Mouse (Mus musculus) inflammation-experienced regulatory T-cells, adult 6 months (primary cell): Measurements from ENCODE around the gene Shc4. TPM values are rescaled to one million over a fixed set of nuclear protein-coding genes. Genes with fewer than 3 reads are reported as not detected.

Experiments
- ATAC-seq: one replicate; pipeline ENCODE4 v1.8.0; 2017
- polyA plus RNA-seq, 3 experiments: library from polyadenylated mRNA; unstranded; fragments of 100-300 nt; shearing (Covaris generic); gene quantifications; one replicate each; pipeline ENCODE4 v1.2.1; 2017

Gene Shc4
- polyA plus RNA-seq, 3 experiments from 2014 or later = 0.19 TPM; not detected in 2

- ATAC-seq = no peak
Observed at GRCm38 (mm10) chr2:125684559-125685440, 39.1 kb downstream of the Shc4 start.

- ATAC-seq = no peak
Observed at GRCm38 (mm10) chr2:125683895-125684294, 40.1 kb downstream of the Shc4 start.

GRCm38 (mm10) chr2:125681811-125682210 lies 42.1 kb downstream of the Shc4 start:
- ATAC-seq = no peak

GRCm38 (mm10) chr2:125672957-125673631 lies 50.9 kb downstream of the Shc4 start, which contains the start of gene Eid1:
Eid1 (plus strand) TSS chr2:125673095.
- ATAC-seq = peak; percentile 83

GRCm38 (mm10) chr2:125672568-125672956 lies 51.4 kb downstream of the Shc4 start:
- no peak for ATAC-seq

GRCm38 (mm10) chr2:125670846-125671245 lies 53.1 kb downstream of the Shc4 start:
- peak; percentile 22 for ATAC-seq

GRCm38 (mm10) chr2:125667721-125668120 lies 56.2 kb downstream of the Shc4 start:
- no peak for ATAC-seq

GRCm38 (mm10) chr2:125667184-125667583 lies 56.8 kb downstream of the Shc4 start:
- ATAC-seq = peak; percentile 96

GRCm38 (mm10) chr2:125666668-125667067 lies 57.3 kb downstream of the Shc4 start:
- no peak for ATAC-seq

GRCm38 (mm10) chr2:125665909-125666308 lies 58.0 kb downstream of the Shc4 start:
- ATAC-seq = no peak

GRCm38 (mm10) chr2:125665213-125665612 lies 58.7 kb downstream of the Shc4 start:
- ATAC-seq = no peak

GRCm38 (mm10) chr2:125662517-125662916 lies 61.4 kb downstream of the Shc4 start:
- no peak for ATAC-seq

GRCm38 (mm10) chr2:125661156-125661555 lies 62.8 kb downstream of the Shc4 start:
- no peak for ATAC-seq

- no peak for ATAC-seq
Observed at GRCm38 (mm10) chr2:125660537-125661130, 63.3 kb downstream of the Shc4 start.

- ATAC-seq = peak; percentile 90
Observed at GRCm38 (mm10) chr2:125659823-125660536, 64.0 kb downstream of the Shc4 start.

- no peak for ATAC-seq
Observed at GRCm38 (mm10) chr2:125655391-125655790, 68.6 kb downstream of the Shc4 start.

GRCm38 (mm10) chr2:125653286-125653685 lies 70.7 kb downstream of the Shc4 start:
- no peak for ATAC-seq

GRCm38 (mm10) chr2:125651563-125651962 lies 72.4 kb downstream of the Shc4 start:
- no peak for ATAC-seq

- no peak for ATAC-seq
Observed at GRCm38 (mm10) chr2:125650742-125651352, 73.1 kb downstream of the Shc4 start.

- no peak for ATAC-seq
Observed at GRCm38 (mm10) chr2:125650038-125650437, 73.9 kb downstream of the Shc4 start.

- no peak for ATAC-seq
Observed at GRCm38 (mm10) chr2:125644912-125645311, 79.0 kb downstream of the Shc4 start.

GRCm38 (mm10) chr2:125637331-125637730 lies 86.6 kb downstream of the Shc4 start:
- ATAC-seq = no peak
